Mouse (Mus musculus): ENCODE results near the gene Ddx60. TPM values are rescaled to one million over a fixed set of nuclear protein-coding genes. Genes with fewer than 3 reads are reported as not detected.

The Ddx60 gene
- polyA plus RNA-seq, 1 experiment: 4.7 TPM

- no peak for TF ChIP-seq POLR2A (IDR thresholded peaks at IDR 0.05; ENCODE audit: borderline replicate concordance, control insufficient read depth, low read depth, low read length)
- no peak for TF ChIP-seq CTCF (IDR thresholded peaks at IDR 0.05; ENCODE audit: control insufficient read depth, insufficient read depth, low read length)
- Histone ChIP-seq H3K4me1 (ENCODE audit: control insufficient read depth, insufficient read depth, low read length) (no peaks in the 10 kb centered on the region; the same call in 1 of the 2 replicates), H3K4me3 (replicated peaks; ENCODE audit: control insufficient read depth, low read depth, low read length) (no peak overlapping the region), H3K27ac (ENCODE audit: control insufficient read depth, insufficient read depth, low read depth, low read length, poor library complexity) (no peak overlapping the region)
- 66% methylated on average over 3 of the region's 3 CpGs for WGBS
Observed at GRCm38 (mm10) chr8:61909313-61909712, 18.6 kb upstream of the Ddx60 start.

GRCm38 (mm10) chr8:61912817-61913216 lies 15.1 kb upstream of the Ddx60 start:
- WGBS: 56% methylated on average over 5 of the region's 5 CpGs
- TF ChIP-seq POLR2A (IDR thresholded peaks at IDR 0.05; ENCODE audit: borderline replicate concordance, control insufficient read depth, low read depth, low read length): no peak
- no peak for TF ChIP-seq CTCF (IDR thresholded peaks at IDR 0.05; ENCODE audit: control insufficient read depth, insufficient read depth, low read length)
- H3K4me3 ChIP-seq (replicated peaks; ENCODE audit: control insufficient read depth, low read depth, low read length): no peak overlapping the region
- H3K4me1 ChIP-seq (ENCODE audit: control insufficient read depth, insufficient read depth, low read length): no peaks in the 10 kb centered on the region; the same call in 1 of the 2 replicates
- no peak overlapping the region for H3K27ac ChIP-seq (ENCODE audit: control insufficient read depth, insufficient read depth, low read depth, low read length, poor library complexity)

- 80% methylated on average over 9 of the region's 9 CpGs for WGBS
- TF ChIP-seq CTCF (IDR thresholded peaks at IDR 0.05; ENCODE audit: control insufficient read depth, insufficient read depth, low read length): no peak
- no peak for TF ChIP-seq POLR2A (IDR thresholded peaks at IDR 0.05; ENCODE audit: borderline replicate concordance, control insufficient read depth, low read depth, low read length)
- no peak overlapping the region for H3K27ac ChIP-seq (ENCODE audit: control insufficient read depth, insufficient read depth, low read depth, low read length, poor library complexity)
- H3K4me1 ChIP-seq (ENCODE audit: control insufficient read depth, insufficient read depth, low read length): no peaks in the 10 kb centered on the region; the same call in 1 of the 2 replicates
- H3K4me3 ChIP-seq (replicated peaks; ENCODE audit: control insufficient read depth, low read depth, low read length): no peak overlapping the region
Observed at GRCm38 (mm10) chr8:61913957-61914356, 13.9 kb upstream of the Ddx60 start.

- H3K4me1 ChIP-seq (ENCODE audit: control insufficient read depth, insufficient read depth, low read length): no peaks in the 10 kb centered on the region; the same call in 1 of the 2 replicates
- H3K4me3 ChIP-seq (replicated peaks; ENCODE audit: control insufficient read depth, low read depth, low read length): no peak overlapping the region
- WGBS: 84% methylated on average over 4 of the region's 4 CpGs
- TF ChIP-seq POLR2A (IDR thresholded peaks at IDR 0.05; ENCODE audit: borderline replicate concordance, control insufficient read depth, low read depth, low read length) (no peak), CTCF (IDR thresholded peaks at IDR 0.05; ENCODE audit: control insufficient read depth, insufficient read depth, low read length) (no peak)
- H3K27ac ChIP-seq (ENCODE audit: control insufficient read depth, insufficient read depth, low read depth, low read length, poor library complexity): no peak overlapping the region
Observed at GRCm38 (mm10) chr8:61917287-61917686, 10.6 kb upstream of the Ddx60 start.

GRCm38 (mm10) chr8:61919145-61919788 lies 8.6 kb upstream of the Ddx60 start:
- H3K4me1 ChIP-seq (ENCODE audit: control insufficient read depth, insufficient read depth, low read length): no peaks in the 10 kb centered on the region; the same call in 1 of the 2 replicates
- 69% methylated on average over 2 of the region's 2 CpGs for WGBS
- no peak overlapping the region for H3K27ac ChIP-seq (ENCODE audit: control insufficient read depth, insufficient read depth, low read depth, low read length, poor library complexity)
- TF ChIP-seq CTCF (IDR thresholded peaks at IDR 0.05; ENCODE audit: control insufficient read depth, insufficient read depth, low read length) (no peak), POLR2A (IDR thresholded peaks at IDR 0.05; ENCODE audit: borderline replicate concordance, control insufficient read depth, low read depth, low read length) (no peak)
- H3K4me3 ChIP-seq (replicated peaks; ENCODE audit: control insufficient read depth, low read depth, low read length): no peak overlapping the region

GRCm38 (mm10) chr8:61920389-61920788 lies 7.5 kb upstream of the Ddx60 start:
- no peaks in the 10 kb centered on the region; the same call in 1 of the 2 replicates for H3K4me1 ChIP-seq (ENCODE audit: control insufficient read depth, insufficient read depth, low read length)
- 38% methylated on average over 7 of the region's 7 CpGs for WGBS
- no peak overlapping the region for H3K27ac ChIP-seq (ENCODE audit: control insufficient read depth, insufficient read depth, low read depth, low read length, poor library complexity)
- no peak overlapping the region for H3K4me3 ChIP-seq (replicated peaks; ENCODE audit: control insufficient read depth, low read depth, low read length)
- no peak for TF ChIP-seq POLR2A (IDR thresholded peaks at IDR 0.05; ENCODE audit: borderline replicate concordance, control insufficient read depth, low read depth, low read length)
- TF ChIP-seq CTCF (IDR thresholded peaks at IDR 0.05; ENCODE audit: control insufficient read depth, insufficient read depth, low read length): no peak

GRCm38 (mm10) chr8:61921454-61922054 lies 6.3 kb upstream of the Ddx60 start:
- H3K4me3 ChIP-seq (replicated peaks; ENCODE audit: control insufficient read depth, low read depth, low read length): no peak overlapping the region
- 77% methylated on average over 10 of the region's 10 CpGs for WGBS
- H3K4me1 ChIP-seq (ENCODE audit: control insufficient read depth, insufficient read depth, low read length): no peaks in the 10 kb centered on the region; the same call in 1 of the 2 replicates
- TF ChIP-seq POLR2A (IDR thresholded peaks at IDR 0.05; ENCODE audit: borderline replicate concordance, control insufficient read depth, low read depth, low read length) (no peak), CTCF (IDR thresholded peaks at IDR 0.05; ENCODE audit: control insufficient read depth, insufficient read depth, low read length) (no peak)
- no peak overlapping the region for H3K27ac ChIP-seq (ENCODE audit: control insufficient read depth, insufficient read depth, low read depth, low read length, poor library complexity)

GRCm38 (mm10) chr8:61924518-61924917 lies 3.4 kb upstream of the Ddx60 start:
- Histone ChIP-seq H3K27ac (ENCODE audit: control insufficient read depth, insufficient read depth, low read depth, low read length, poor library complexity) (no peak overlapping the region), H3K4me3 (replicated peaks; ENCODE audit: control insufficient read depth, low read depth, low read length) (no peak overlapping the region), H3K4me1 (ENCODE audit: control insufficient read depth, insufficient read depth, low read length) (no peaks in the 10 kb centered on the region; the same call in 1 of the 2 replicates)
- TF ChIP-seq CTCF (IDR thresholded peaks at IDR 0.05; ENCODE audit: control insufficient read depth, insufficient read depth, low read length) (no peak), POLR2A (IDR thresholded peaks at IDR 0.05; ENCODE audit: borderline replicate concordance, control insufficient read depth, low read depth, low read length) (no peak)
- 86% methylated on average over 1 of the region's 1 CpGs for WGBS
